Mouse (Mus musculus) large intestine, adult 2 months (tissue): Measurements from ENCODE around the gene Fam189a1. TPM values are rescaled to one million over a fixed set of nuclear protein-coding genes. Genes with fewer than 3 reads are reported as not detected.
A peak's percentile ranks its signal among the peaks of the same experiment; 100 is the strongest.

ENCODE experiments used
- DNase-seq: peaks from one replicate; pipeline ENCODE4 v3.0.0-alpha.2; 2012; ENCODE audit warnings: low read depth, low spot score
- WGBS: fragments of 180-500 bp; shearing (Covaris S2); methylation state at CpG from one replicate; pipeline ENCODE4 v1.1.7; 2018; 5-methylcytosine and 5-hydroxymethylcytosine counted together
- polyA plus RNA-seq: library from polyadenylated mRNA; depleted of rRNA; stranded (reverse); fragments of >200 nt; gene quantifications from 2 replicates; pipeline ENCODE4 v1.2.3, GENCODE M21; 2012

The Fam189a1 gene
- polyA plus RNA-seq, 1 experiment: 2.3 TPM

DNA sequence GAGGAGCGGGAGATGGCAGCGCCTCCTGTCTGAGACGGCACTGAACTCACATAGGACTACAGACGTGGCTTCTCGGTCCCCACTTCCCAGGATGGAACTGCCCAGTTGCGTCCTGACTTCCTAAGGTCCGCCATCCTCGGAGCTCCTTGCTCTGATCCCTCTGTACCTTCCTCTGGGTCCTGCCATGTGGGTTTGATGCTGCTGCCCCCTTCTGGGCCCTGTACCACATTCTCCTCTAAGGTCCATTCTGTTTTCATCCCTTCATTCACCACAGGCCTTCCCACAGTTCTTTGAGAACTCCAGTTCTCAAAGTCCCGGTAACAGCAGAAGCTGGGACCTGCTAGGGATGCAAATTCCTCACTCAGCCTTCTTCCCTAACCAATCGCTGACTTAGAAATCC is 382.9 kb downstream of the Fam189a1 start:
- WGBS: 54% methylated on average over 10 of the region's 10 CpGs
- DNase-seq: no peak

DNA sequence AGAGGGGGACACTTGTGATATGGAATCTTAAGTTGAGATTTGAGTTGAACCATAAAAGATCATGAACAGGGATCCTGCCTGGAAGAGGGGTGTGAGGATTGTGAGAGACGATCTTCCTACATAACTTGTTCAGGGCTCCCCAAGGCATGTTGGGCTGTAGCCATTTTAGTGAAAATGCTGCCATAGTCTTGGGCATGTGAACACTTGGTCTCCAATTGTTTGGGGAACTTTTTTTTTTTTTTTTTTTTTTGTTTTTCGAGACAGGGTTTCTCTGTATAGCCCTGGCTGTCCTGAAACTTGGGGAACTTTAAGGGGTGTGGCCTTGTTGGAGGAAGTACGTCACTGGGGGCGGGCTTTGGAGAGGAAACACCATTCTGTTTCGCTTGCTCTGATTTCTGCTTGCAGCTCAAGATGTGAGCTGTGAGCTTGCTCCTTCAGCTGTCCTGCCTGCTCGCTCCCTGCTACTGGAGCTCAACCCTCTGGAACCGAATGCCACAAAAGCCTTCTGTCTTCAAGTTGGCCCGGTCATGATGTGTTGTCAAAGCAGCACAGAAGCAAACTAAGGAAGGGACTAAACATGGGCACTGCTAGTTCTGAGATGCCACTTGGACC is 385.5 kb downstream of the Fam189a1 start:
- no peak for DNase-seq
- 82% methylated on average over 8 of the region's 8 CpGs for WGBS

DNA sequence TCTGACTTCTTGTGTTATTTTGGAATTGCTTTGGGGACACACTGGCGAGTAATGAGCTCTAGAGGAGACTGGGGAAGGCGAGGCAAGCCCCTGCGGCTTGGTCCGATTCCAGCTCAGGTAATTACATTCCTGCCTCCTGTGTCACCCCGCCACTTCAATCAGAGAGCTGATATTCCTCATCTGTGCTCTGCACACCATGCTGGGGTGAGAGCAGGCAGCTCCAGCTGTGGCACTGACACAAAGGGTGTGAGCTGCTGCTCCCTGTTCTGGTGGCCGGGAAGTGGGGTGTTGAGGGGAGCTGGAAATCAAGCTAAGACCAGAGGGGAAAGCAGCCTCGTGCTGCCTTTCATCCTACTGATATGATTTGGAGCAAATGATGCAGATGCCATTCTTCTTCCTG is 386.6 kb downstream of the Fam189a1 start:
- 49% methylated on average over 7 of the region's 7 CpGs for WGBS
- no peak for DNase-seq

DNA sequence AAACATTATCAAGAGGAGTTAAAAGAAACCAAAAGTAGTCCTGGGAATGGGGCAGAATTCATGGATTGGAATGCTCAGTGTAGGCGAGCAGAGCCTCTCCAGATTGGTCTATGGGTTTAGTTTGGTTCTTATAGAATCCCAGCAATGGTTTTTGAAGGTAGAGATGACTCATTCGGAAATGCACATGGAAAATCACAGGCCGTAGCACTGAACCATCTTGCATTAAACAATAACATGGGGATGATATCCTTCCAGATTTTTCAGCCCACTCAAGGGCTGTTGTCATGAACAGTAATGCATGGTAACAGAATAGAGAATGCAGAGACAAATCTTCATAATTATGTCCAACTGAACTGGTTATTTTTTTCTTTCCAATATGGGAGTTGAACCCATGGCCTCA is 390.8 kb downstream of the Fam189a1 start:
- no peak for DNase-seq
- 84% methylated on average over 3 of the region's 3 CpGs for WGBS

DNA sequence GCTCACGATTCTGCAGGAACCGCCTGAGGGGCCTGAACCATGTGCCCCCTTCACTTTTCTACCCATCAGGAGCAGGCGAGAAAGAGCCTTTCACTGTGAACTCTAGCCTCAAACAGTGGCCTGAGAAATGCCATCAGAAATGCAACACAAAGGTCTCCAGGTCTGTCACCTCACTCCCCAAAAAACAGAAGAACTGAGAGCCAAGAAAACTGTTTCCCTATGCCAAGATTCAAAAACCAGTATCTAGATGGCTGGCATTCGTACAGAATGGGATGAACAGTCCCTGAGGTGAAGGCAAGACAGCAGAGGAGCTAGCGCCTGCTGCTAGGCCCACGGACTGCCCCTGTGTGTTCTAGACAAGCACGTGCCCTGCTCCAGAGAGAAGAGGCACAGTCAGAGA is 401.2 kb downstream of the Fam189a1 start:
- no peak for DNase-seq
- 85% methylated on average over 7 of the region's 7 CpGs for WGBS

DNA sequence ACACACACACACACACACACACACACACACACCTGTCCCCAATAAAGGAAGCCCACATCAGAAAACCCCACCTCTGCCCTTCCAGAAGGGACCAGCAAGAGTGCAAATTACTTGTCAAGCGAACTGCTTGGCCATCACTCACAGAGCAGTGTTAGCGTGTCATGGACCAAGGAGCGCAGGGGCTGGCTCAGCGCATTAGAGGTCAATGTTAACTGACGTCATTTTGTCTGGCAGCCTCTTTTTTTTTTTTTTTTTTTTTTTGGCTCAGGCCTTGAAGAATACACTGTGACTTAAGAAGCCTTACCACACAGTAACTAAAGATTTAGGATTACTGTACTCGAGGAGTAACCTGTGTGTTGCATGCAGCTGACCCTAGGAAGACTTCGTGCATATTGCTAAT is 402.2 kb downstream of the Fam189a1 start:
- 46% methylated on average over 7 of the region's 7 CpGs for WGBS
- DNase-seq: no peak

DNA sequence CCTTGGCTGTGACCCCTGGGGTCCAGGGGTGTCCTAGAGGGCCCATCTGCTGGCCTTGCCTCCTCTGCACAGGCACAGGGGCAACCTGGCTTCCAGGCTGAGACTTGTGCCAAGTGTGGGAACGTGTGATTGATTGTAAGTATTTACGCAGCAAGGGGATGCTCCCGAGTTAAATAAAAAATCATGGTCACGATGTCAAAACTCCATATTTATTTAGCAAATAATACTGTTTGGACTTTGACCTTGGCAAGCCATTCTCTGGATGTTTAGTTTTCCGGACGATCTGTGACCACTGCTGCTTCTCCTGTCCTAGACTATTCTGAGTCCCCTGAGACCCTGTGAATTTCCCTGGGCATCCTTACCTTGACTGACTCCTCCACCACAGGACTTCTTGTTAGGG is 402.7 kb downstream of the Fam189a1 start:
- WGBS: 27% methylated on average over 6 of the region's 6 CpGs
- no peak for DNase-seq

DNA sequence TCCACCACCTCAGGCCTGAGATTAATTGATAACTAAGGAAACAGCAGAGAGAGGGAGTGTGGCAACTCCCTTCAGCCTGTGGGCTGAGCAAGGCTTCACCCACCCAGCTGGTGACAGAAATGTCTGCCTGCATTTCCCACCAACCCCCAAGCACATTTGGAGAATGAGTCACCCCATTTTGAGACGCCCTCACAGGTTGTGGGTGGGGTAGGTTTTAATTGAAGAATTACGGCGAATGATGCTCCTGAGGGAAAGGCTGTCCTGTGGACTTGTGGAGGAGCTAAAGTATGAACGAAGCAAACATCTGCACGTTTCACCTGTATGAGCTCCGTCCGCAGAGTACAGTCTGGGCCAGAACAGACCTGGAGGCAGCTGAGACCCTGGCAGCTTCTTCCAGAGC is 404.2 kb downstream of the Fam189a1 start:
- no peak for DNase-seq
- 81% methylated on average over 7 of the region's 7 CpGs for WGBS

DNA sequence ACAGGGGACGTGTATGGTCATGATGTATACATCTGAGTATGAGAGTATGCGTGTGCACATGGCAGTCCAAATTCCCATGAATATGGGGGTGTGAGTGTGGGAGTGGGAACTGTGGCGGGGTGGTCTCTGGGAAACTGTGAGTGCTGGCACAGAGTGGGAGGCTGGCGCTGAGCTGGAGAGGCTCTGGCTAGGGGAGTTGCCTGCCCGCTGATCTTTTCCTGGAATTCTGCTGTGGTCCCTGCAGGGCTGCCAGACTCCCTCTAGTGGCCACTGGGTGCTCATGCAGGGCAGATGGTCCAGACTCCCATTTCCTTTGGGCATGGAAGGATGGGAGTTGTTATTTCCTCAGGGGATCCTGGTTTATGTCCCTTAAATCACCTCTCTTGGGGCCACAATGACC is 404.9 kb downstream of the Fam189a1 start:
- WGBS: 27% methylated on average over 5 of the region's 5 CpGs
- DNase-seq: peak; percentile 11

DNA sequence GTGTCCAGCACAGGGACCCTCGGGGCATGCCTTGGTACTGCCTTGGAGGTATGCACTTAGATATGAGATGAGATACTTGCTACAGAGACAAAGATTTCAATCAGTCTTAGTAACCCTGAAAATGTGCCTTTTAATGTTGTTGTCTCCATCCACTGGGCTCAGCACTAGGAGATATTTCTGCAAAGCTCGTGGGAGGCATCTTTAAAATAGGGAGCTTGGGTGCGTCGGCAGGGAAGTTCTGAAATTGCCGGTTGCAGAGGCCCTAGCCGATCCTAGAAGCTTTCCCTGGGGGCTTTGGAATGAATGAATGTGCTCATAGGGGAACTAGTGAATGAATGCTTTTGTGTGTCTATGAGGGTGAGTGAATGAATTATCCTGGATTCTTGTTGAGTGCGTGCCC is 412.8 kb downstream of the Fam189a1 start:
- no peak for DNase-seq
- WGBS: 88% methylated on average over 7 of the region's 7 CpGs

DNA sequence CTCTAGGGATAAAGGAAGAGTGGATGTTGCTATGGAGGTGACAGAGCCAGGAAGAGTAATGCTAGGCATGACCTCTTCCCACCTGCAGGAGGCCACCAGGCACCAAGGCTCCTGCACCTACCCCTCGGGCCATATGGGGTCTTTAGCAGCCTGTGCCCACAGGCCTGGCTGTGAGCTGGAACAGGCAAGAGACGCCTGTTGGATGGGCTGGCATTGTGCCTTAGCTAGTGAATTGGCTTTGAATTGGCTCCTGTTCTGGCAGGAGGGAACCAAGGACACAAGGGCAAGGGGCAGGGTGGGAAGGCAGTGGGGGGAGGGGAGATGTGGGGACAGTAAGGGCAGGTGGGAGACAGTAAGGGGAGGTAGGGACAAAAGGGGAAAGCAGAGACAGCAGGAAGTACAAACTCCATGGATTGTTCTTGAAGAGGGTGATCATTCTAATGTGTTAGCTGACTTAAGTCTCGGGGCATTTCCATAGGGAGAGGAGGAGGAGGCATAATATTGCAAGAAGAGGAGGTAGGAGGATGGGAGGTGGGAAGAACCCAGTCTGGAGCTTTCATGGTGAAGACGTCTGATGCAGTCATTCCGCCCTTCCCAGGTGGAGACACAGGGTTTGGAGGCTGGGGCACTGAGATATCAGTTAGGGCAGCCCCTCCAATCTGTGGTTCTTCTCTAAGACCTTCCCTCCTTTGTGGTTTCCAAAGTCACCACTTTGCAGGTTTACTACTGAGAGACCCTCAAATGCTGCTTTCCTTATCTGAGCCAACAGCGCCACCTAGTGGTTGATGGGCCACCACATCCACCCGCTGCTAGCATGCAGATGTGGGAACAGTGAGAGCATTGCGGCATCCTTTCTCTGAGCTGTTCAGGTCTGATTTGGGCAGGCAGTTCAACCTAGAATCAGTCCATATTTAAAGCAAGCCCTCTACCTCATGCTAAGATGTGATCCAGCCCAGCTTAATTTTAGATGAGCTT is 414.8 kb downstream of the Fam189a1 start:
- WGBS: 27% methylated on average over 8 of the region's 8 CpGs
- DNase-seq: peak; percentile 10

DNA sequence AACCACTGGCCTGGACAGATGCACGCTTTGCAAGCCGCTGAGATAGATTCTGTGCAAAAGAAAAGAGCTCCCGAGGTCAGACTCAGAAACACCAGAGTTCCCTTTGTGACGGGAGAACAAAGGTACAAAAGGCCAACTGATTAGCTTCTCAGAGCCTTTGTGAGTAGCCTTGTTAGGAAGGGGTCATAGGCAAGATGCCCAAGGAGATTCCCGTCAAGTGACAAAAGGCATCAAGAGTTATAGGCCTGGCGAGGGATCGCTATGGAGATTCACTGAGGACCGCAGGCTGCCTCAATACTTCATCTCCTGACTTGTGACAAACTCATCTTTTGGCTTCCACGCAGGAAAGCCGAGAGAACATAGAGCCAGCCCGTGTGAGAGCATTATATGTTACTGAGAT is 417.2 kb downstream of the Fam189a1 start:
- WGBS: 72% methylated on average over 11 of the region's 11 CpGs
- DNase-seq: no peak

DNA sequence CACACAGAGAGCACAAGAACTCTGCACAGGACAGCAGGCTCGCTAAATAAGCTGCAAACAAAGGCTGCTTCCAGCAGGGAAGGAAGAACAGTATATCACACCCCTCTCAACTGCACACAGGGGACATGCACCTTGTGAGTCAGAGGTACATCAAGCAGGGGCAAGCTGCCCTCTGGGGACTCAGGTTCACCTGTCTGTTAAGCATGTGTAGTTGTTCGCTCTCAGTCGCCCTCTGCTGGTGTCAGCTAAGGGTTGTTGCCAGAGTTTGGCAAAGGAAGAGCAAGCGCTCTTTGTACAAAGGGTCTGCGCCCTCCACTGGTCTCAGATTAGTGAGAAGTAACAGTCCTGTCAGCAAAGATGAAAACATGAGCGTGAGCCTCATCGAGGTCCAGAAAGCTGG is 426.6 kb downstream of the Fam189a1 start:
- WGBS: 22% methylated on average over 7 of the region's 7 CpGs
- peak; percentile 3 for DNase-seq

DNA sequence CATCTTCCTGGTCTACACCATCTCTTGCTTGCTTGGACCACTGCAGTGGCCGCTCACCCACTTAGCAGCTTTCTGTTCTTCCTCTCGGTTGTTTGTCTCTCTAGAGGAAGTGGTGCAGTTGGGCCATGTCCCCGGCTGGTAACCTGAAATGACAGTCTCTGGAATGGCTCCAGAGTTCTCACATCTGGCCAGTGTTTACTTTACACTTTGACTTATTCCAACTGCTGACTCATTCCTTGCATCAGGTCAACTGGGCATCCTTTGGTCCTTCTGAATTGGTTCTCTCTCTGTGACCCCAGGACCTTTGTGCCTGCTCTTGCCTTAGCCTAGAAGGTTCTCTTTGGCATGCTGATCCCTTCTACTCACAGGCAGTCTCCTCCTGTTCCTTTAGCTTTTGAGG is 427.6 kb downstream of the Fam189a1 start:
- no peak for DNase-seq
- WGBS: 26% methylated on average over 3 of the region's 3 CpGs

DNA sequence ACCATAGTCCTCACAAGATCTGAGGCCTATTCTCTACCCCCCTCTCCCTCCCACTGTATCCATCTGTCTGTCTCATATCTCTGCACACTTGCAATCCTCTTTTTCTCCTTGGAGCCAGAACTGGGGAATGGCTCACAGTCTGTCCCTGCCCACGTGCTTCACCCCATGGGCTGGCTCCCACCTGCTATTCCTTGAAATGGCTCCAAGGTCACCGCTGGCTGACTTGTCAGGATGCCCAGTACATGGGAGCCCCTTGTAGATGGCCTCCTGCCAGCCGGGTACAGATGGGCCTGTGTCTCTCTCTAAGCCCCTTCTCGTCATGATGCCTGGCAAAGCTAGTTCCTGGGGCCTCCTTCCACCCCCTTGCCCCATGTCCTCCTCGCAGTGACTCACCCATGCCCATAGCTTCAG is 428.2 kb downstream of the Fam189a1 start:
- 74% methylated on average over 5 of the region's 5 CpGs for WGBS
- no peak for DNase-seq

DNA sequence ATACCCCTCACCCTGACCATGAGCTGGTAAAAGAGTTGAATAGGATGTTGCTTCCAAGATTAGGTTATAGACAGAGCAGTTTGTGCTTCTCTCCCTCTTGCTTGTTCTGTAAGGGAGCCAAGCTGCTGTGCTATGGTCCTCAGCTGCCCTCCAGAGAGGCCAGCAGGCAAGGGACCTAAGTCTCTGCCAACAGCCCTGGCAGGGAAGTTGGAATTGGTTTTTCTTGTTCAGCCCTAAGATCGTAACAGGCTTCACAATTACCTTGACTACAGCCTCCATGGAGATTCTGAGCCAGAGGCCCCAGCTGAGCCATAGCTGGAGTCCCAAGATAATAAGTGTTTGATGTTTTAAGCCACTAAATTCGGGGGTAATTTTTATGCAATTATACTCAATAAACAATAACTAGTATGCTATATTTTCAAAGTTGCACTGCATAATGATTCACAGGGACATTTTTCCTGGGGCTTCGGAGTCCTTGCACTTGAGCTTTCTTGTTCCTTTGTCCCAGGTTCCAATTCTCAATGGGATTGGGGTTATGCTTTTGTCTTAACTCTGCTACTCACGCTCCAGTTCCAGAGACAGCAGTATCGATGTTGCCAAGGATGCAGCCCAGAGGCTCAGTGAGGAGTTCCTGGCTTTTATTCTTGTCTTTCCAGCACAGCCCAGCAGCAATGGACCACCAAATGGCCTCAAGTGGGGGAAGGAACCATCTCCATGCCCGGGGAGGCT is 430.2 kb downstream of the Fam189a1 start:
- no peak for DNase-seq
- WGBS: 67% methylated on average over 6 of the region's 6 CpGs

DNA sequence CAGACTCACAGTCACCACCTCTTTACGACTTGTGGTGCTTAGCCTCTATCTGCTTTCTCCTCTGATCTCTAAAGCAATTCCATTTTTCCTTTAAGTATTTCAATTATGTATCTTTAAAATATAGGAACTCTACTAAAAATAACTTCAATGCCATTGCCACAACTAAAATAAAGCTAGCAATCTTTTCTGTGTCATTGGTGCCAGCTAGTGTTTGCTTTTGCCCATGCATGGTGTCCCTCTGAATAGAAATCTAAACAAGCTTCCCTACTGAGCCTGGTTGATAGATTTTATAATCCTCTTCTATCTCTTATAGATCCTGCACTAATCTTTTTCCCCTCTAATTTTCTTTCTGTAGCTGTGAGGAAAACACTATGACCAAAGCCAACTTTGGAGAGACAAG is 432.0 kb downstream of the Fam189a1 start:
- 78% methylated on average over 1 of the region's 1 CpGs for WGBS
- DNase-seq: no peak

DNA sequence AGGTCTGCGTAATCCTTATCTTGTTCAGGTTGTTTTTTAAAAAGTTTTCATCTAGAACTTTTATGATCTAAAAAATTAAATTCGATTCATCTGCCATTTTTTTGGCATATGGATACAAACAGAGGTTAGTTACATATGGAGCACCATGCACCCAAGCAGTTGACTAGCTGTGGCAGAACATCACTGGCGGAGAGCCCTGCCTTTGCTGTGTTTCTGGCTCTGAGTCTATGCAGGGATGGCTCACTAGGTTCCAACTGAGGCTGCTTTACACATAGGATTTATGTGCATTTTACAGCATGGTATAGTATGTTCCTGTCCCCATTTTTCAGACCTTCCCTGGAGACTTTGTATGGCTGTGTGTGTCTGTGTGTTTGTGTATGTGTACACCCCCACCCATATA is 433.1 kb downstream of the Fam189a1 start:
- 74% methylated on average over 3 of the region's 3 CpGs for WGBS
- DNase-seq: no peak

DNA sequence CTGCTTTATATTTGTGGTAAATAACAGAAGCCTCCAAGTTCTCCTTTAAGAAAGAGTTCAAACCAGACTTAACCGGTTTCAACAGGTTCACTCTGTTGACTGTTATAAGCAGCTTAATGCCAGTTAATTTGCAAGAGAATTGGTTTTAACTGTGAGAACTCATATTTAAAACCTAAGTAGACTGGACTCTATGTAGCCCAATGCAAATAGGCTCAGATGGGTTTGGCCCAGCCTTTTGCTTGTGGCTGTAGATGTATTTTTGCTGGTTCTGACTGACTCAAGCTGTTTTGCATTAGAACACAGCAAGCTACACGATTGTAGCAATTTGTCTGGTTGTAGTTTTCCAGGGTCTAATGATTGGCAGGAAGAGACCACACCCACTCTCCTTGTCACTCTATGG is 440.1 kb downstream of the Fam189a1 start:
- WGBS: 73% methylated on average over 2 of the region's 2 CpGs
- DNase-seq: no peak

DNA sequence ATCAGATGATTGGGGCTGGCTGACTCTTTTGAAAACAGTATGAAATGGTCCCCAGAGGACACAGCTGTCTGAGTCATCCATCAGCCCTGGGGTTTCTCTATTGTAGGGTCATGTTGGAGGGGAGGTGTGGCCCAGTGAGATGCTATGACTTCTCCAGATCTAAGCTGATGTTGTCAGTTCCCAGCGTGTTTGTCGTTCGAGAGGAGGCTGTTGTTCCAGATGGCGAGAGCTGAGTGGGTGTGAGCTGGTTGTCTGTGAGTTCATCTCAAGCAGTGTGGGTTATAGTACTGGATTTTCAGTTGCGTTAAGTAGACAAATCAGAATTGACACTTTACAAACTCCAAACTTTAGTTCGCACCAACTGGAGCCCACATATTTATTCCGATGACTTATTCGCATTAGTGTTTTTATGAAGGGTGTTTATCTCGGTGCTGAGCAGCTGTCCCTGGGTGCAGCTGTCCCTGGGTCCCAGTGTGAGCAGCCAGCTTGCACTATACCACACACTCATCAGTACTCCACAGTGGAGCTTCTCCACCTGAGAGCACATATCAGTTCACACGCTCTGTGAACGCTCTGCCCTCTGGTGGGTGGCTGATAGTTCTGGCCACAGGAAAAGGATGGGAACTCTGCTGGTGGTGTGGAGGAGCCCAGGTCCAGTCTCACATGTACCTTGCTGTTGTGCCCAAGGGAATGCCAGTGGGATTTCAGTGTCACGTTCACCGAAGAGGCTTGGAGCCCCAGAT is 446.7 kb downstream of the Fam189a1 start:
- no peak for DNase-seq
- WGBS: 75% methylated on average over 13 of the region's 13 CpGs
